Mouse (Mus musculus) lung, adult 2 months (tissue): ENCODE measurements around the gene Smtnl2.

Experiments
- CTCF ChIP-seq: fragments of 200-500 bp; IDR thresholded peaks from 2 replicates; pipeline ENCODE4 v1.5.1; 2011; ENCODE audit warnings: mild to moderate bottlenecking, low read length, control low read depth; ENCODE audit not compliant: insufficient read depth
- POLR2A ChIP-seq: fragments of 200-500 bp; IDR thresholded peaks from 2 replicates; pipeline ENCODE4 v1.6.1; 2011; ENCODE audit warnings: low read depth, mild to moderate bottlenecking, control low read depth, low read length, borderline replicate concordance; ENCODE audit errors: extremely low read depth

DNA sequence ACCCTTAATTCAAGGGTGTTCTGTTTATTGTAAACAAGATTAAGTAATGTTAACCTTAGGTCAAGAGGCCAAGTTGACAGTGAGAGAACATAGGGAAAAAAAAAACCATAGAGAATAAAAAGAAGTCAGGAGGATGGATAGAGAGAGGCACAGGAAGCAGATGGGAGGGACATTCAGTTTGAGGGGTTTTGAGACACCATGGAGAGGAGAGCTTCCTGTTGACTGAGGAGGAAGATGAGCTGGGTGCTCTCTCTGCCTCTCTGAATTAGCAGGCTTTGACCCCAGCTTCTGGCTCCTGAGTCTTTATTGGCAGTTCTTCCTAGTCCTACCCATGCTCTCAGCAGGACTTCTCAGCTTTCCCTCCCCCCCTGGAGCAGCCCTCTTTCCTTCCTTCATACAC lies 13.7 kb upstream of the Smtnl2 start:
- TF ChIP-seq CTCF (no peak), POLR2A (no peak)
